Mouse (Mus musculus) ES-E14 (cell line): ENCODE results near the gene Pip4k2b.

Experiments used
- HCFC1 ChIP-seq: IDR thresholded peaks from 2 replicates; pipeline ENCODE4 v1.6.1; 2012; ENCODE audit warnings: low read length, inconsistent platforms, borderline replicate concordance; ENCODE audit not compliant: insufficient read depth
- MAFK ChIP-seq: IDR thresholded peaks from 2 replicates; pipeline ENCODE4 v1.6.1; 2014; ENCODE audit warnings: mild to moderate bottlenecking, low read depth, low read length, inconsistent platforms; ENCODE audit not compliant: insufficient read depth
- ZC3H11A ChIP-seq: IDR thresholded peaks from 2 replicates; pipeline ENCODE4 v1.6.1; 2012; ENCODE audit warnings: low read depth, mild to moderate bottlenecking, inconsistent platforms, low read length, borderline replicate concordance
- ZNF384 ChIP-seq: IDR thresholded peaks from 2 replicates; pipeline ENCODE4 v1.6.1; 2012; ENCODE audit warnings: low read depth, low read length, inconsistent platforms

DNA sequence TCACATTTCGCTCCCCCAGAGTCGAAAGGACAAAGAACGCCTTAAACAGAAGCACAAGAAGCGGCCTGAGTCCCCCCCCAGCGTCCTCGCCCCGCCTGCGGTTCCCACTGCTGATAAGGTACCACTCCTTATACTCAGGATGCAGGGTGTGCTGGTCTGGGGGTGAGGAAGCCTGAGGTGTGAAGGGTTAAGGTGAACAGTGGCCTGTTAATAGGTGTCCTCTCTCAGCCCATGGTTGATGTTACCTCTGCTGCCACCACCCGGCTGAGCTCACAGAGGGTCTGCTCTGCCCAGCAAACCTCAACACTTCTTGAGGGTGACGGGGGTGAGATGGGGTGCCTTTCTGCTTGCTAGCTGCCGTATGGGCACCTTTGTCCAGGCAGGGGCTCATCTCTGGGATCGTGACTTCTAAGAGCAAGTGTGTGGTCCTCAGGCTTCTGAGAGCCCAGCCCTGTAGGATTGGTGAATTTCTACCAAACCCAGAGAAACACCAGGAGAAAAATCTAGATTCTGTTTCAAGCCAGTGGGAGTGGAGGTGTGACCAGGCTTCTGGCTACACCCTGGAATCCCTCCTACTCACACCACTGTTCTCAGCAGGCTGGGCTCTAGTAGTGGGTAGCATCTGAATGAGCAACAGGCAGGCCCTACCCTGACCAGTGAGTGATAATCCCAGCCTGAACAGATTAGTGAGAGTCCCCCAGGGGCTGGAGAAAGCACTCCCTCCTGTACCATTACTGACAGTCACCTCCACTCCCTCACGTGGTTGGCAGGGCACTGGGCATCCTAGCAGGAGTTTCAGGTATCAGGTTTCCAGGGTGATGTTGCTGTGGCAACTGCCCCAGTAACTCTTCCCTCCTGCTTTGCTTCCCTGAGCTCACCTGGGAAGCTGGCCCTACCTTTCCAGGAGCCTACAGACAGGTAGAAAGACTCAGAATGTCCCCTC, 74.0 kb downstream of the Pip4k2b start:
- TF ChIP-seq MAFK (no peak), HCFC1 (no peak), ZNF384 (no peak), ZC3H11A (no peak)
